Mouse (Mus musculus): Measurements from ENCODE around the gene Git1. TPM values are rescaled to one million over a fixed set of nuclear protein-coding genes. Genes with fewer than 3 reads are reported as not detected.

The Git1 gene
- polyA plus RNA-seq, 1 experiment from 2014 or later = 14.1 TPM

GRCm38 (mm10) chr11:77505291-77505980 lies 12.1 kb downstream of the Git1 start:
- H3K36me3 ChIP-seq = peaks cover 71% of the 10 kb centered on the region
- H3K4me3 ChIP-seq = no peak overlapping the region
- WGBS = 89% methylated on average over 22 of the region's 22 CpGs
- no peak for ATAC-seq (ENCODE audit: low read depth)
- no peak overlapping the region for H3K9ac ChIP-seq
- no peaks in the 10 kb centered on the region for H3K27me3 ChIP-seq
- H3K4me1 ChIP-seq (replicated peaks) = peaks cover 20% of the 10 kb centered on the region
- H3K27ac ChIP-seq (replicated peaks) = no peak overlapping the region
- H3K4me2 ChIP-seq = no peak overlapping the region
- no peaks in the 10 kb centered on the region for H3K9me3 ChIP-seq

DNA sequence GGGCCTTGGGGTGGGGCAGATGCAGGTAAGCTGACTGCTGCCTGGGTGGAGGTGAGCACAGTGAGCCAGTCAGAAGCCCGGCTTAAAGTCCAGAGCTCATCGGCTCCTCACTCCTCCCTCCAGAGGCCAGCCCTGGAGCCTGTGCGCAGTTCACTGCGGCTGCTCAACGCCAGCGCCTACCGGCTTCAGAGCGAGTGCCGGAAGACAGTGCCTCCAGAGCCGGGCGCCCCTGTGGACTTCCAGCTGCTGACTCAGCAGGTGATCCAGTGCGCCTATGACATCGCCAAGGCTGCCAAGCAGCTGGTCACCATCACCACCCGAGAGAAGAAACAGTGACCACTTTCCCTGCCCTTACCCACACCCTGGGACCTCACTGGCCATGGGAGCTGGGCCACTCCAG lies 12.9 kb downstream of the Git1 start:
- no peak for ATAC-seq (ENCODE audit: low read depth)
- H3K4me1 ChIP-seq (replicated peaks) = peaks cover 11% of the 10 kb centered on the region
- no peak overlapping the region for H3K4me2 ChIP-seq
- no peaks in the 10 kb centered on the region for H3K9me3 ChIP-seq
- no peak overlapping the region for H3K4me3 ChIP-seq
- peaks cover 63% of the 10 kb centered on the region for H3K36me3 ChIP-seq
- H3K27ac ChIP-seq (replicated peaks) = no peak overlapping the region
- 85% methylated on average over 14 of the region's 14 CpGs for WGBS
- no peaks in the 10 kb centered on the region for H3K27me3 ChIP-seq
- H3K9ac ChIP-seq = 0 out of 2 replicates have a peak overlapping the region, but pooled peaks have one; percentile 2

GRCm38 (mm10) chr11:77506941-77507340 lies 13.6 kb downstream of the Git1 start:
- WGBS = 87% methylated on average over 6 of the region's 6 CpGs
- Histone ChIP-seq H3K27ac (replicated peaks) (no peak overlapping the region), H3K9ac (0 out of 2 replicates have a peak overlapping the region, but pooled peaks have one; percentile 2), H3K4me1 (replicated peaks) (peaks cover 14% of the 10 kb centered on the region), H3K4me3 (no peak overlapping the region), H3K4me2 (no peak overlapping the region), H3K27me3 (no peaks in the 10 kb centered on the region), H3K9me3 (no peaks in the 10 kb centered on the region), H3K36me3 (peaks cover 61% of the 10 kb centered on the region)
- ATAC-seq (ENCODE audit: low read depth) = no peak

DNA sequence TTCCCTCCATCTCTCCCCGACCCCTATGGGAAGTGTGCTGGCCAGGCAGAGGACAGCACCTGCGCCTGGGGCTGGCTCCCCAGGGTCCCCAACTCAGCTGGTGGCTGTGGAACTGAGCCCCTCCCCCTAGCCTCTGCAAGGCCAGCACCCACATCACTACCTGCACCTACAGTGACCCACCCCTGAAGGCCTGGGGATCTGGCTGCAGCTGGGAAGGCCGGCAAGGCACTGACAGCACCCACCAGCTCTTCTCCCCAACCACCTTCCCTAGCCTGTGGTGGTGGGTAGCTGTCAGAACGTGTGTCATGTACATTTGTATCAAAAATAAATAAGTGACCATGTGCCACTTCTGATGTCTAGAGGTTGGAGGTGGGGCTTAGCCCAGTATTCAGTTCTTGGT lies 14.1 kb downstream of the Git1 start:
- no peak overlapping the region for H3K9ac ChIP-seq
- no peak overlapping the region for H3K4me2 ChIP-seq
- H3K4me1 ChIP-seq (replicated peaks) = peaks cover 17% of the 10 kb centered on the region
- 77% methylated on average over 4 of the region's 4 CpGs for WGBS
- peaks cover 56% of the 10 kb centered on the region for H3K36me3 ChIP-seq
- no peaks in the 10 kb centered on the region for H3K9me3 ChIP-seq
- H3K27me3 ChIP-seq = no peaks in the 10 kb centered on the region
- no peak overlapping the region for H3K27ac ChIP-seq (replicated peaks)
- no peak overlapping the region for H3K4me3 ChIP-seq
- ATAC-seq (ENCODE audit: low read depth) = no peak

- Histone ChIP-seq H3K9ac (peak overlapping the region; percentile 67), H3K4me2 (peak overlapping the region; percentile 63), H3K4me3 (peak overlapping the region; percentile 30), H3K27me3 (no peaks in the 10 kb centered on the region), H3K9me3 (no peaks in the 10 kb centered on the region), H3K27ac (replicated peaks) (no peak overlapping the region), H3K36me3 (peaks cover 47% of the 10 kb centered on the region), H3K4me1 (replicated peaks) (peaks cover 18% of the 10 kb centered on the region)
- WGBS = 20% methylated on average over 49 of the region's 49 CpGs
- ATAC-seq (ENCODE audit: low read depth) = peak; percentile 21
Measured at GRCm38 (mm10) chr11:77508068-77509021, 15.0 kb downstream of the Git1 start.

GRCm38 (mm10) chr11:77511336-77511735 lies 18.0 kb downstream of the Git1 start:
- peaks cover 30% of the 10 kb centered on the region for H3K27me3 ChIP-seq
- no peak overlapping the region for H3K4me2 ChIP-seq
- no peak overlapping the region for H3K4me3 ChIP-seq
- no peak overlapping the region for H3K27ac ChIP-seq (replicated peaks)
- H3K36me3 ChIP-seq = peaks cover 17% of the 10 kb centered on the region
- H3K4me1 ChIP-seq (replicated peaks) = peaks cover 48% of the 10 kb centered on the region
- no peak overlapping the region for H3K9ac ChIP-seq
- WGBS = 90% methylated on average over 5 of the region's 5 CpGs
- no peak for ATAC-seq (ENCODE audit: low read depth)
- H3K9me3 ChIP-seq = no peaks in the 10 kb centered on the region

GRCm38 (mm10) chr11:77512891-77513810 lies 19.8 kb downstream of the Git1 start:
- Histone ChIP-seq H3K27ac (replicated peaks) (no peak overlapping the region; the same call in 1 of the 2 replicates), H3K4me3 (peak overlapping the region; percentile 64), H3K36me3 (0 out of 2 replicates have a peak, but pooled peaks cover 3% of the 10 kb centered on the region), H3K9me3 (no peaks in the 10 kb centered on the region), H3K9ac (peak overlapping the region; percentile 72), H3K27me3 (peaks cover 42% of the 10 kb centered on the region), H3K4me2 (peak overlapping the region; percentile 90), H3K4me1 (replicated peaks) (peaks cover 56% of the 10 kb centered on the region)
- ATAC-seq (ENCODE audit: low read depth) = peak; percentile 64
- under 1% methylated on average over 67 of the region's 84 CpGs for WGBS

DNA sequence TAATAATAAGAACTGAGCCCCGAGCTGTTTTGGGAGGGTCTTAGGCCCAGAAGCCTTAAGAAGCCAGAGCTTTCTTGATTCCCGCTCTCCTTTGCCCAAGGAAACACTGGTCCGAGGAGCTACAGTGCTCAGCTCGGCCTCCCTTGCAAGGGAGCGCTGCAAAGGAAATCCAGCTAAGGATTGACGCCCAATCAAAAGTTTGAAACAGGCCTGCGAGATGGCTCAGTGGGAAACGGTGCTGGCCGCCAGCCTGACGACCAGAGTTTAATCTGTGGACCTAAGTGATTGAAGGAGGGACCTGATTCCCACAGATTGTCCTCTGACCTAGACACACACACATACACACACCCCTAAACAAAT lies 20.4 kb downstream of the Git1 start:
- Histone ChIP-seq H3K27ac (replicated peaks) (no peak overlapping the region; the same call in 1 of the 2 replicates), H3K4me1 (replicated peaks) (peaks cover 55% of the 10 kb centered on the region), H3K4me2 (peak overlapping the region; percentile 90), H3K27me3 (peaks cover 42% of the 10 kb centered on the region), H3K4me3 (peak overlapping the region; percentile 64), H3K36me3 (no peaks in the 10 kb centered on the region), H3K9ac (peak overlapping the region; percentile 43; the same call in 1 of the 2 replicates), H3K9me3 (no peaks in the 10 kb centered on the region)
- 5% methylated on average over 10 of the region's 10 CpGs for WGBS
- ATAC-seq (ENCODE audit: low read depth) = 0 out of 2 replicates have a peak, but pooled peaks have one; percentile 12

- no peaks in the 10 kb centered on the region for H3K36me3 ChIP-seq
- 8% methylated on average over 19 of the region's 19 CpGs for WGBS
- H3K27ac ChIP-seq (replicated peaks) = 0 out of 2 replicates have a peak overlapping the region, but pooled peaks have one; percentile 18
- H3K4me3 ChIP-seq = peak overlapping the region; percentile 64
- peaks cover 55% of the 10 kb centered on the region for H3K4me1 ChIP-seq (replicated peaks)
- H3K9me3 ChIP-seq = no peaks in the 10 kb centered on the region
- H3K4me2 ChIP-seq = peak overlapping the region; percentile 90
- H3K27me3 ChIP-seq = peaks cover 42% of the 10 kb centered on the region
- H3K9ac ChIP-seq = peak overlapping the region; percentile 66
- no peak for ATAC-seq (ENCODE audit: low read depth)
Measured at GRCm38 (mm10) chr11:77514281-77514831, 21.0 kb downstream of the Git1 start.

DNA sequence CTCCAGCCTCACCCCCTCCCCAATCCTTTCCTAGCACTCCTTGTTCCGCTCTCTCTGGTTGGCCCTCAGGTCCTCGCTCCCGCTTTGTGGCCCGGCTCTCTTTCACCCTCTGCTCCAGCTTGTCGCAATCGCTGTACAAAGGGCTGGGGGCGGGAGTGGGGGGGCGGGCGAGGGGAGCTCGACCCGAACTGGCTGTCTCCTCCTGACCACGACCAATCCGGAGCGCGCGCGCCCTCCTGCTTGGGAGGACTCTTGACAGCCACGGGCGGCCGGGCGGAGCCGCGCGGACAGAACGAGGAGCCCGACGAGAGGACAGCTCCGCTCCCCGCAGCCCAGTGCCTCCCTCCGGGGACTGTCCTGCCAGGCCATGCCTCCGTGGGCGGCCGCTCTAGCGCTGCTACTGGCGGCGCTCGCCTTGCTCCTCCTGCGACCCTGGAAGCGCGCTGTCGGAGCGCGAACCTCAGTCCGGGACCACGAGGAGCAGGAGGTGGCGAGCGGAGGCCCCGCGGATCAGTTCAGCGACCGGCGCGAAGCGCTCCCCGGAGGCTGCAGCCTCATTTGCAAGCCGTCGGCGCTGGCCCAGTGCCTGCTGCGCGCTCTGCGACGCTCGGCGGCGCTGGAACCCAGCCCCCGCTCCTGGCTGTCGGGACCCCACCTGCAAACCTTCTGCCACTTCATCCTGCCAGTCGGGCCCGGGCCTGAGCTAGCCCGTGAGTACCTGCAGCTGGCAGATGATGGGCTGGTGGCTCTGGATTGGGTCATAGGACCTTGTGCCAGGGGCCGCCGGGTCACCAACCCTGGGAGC lies 21.7 kb downstream of the Git1 start, which contains the start of gene Abhd15:
Gene Abhd15 (plus strand): TSS at position 290 of the 805 bp plus-strand sequence.
- peak; percentile 48 for ATAC-seq (ENCODE audit: low read depth)
- Histone ChIP-seq H3K4me2 (peak within 1 kb of the TSS; percentile 90), H3K4me1 (replicated peaks) (peaks cover 56% of the 10 kb centered on the region), H3K27ac (replicated peaks) (0 out of 2 replicates have a peak within 1 kb of the TSS, but pooled peaks have one; percentile 18), H3K36me3 (no peaks in the 10 kb centered on the region), H3K4me3 (peak within 1 kb of the TSS; percentile 64), H3K9ac (peak within 1 kb of the TSS; percentile 66), H3K27me3 (peaks cover 42% of the 10 kb centered on the region), H3K9me3 (no peaks in the 10 kb centered on the region)
- WGBS = under 1% methylated on average over 72 of the region's 72 CpGs
